In genomic region chr10:39392900-39393483, GRCm38 (mm10) we compare ENCODE assay signal across 12 mouse cellular contexts.
"Had no signal": no experiment of that assay in that cellular context is flagged by ENCODE, and none has a peak within 500 bp of the region (broad histone marks: within the 10 kb centered on the region; RNA-seq: fewer than 3 reads in every experiment).

No protein-coding gene starts in this region.

- H3K9ac ChIP-seq: limb, embryonic 15.5 days; liver, embryonic 12.5 days; lung, embryonic 15.5 days; midbrain, embryonic 12.5 days; stomach, embryonic 15.5 days had no signal

- H3K4me2 ChIP-seq: limb, embryonic 15.5 days; liver, embryonic 12.5 days; lung, embryonic 15.5 days; midbrain, embryonic 12.5 days; stomach, embryonic 15.5 days had no signal

- H3K9me3 ChIP-seq: lung, embryonic 15.5 days; midbrain, embryonic 12.5 days; stomach, embryonic 15.5 days had no signal

- H3K27me3 ChIP-seq: limb, embryonic 15.5 days; liver, embryonic 12.5 days; lung, embryonic 15.5 days; midbrain, embryonic 12.5 days; stomach, embryonic 15.5 days had no signal

- ATAC-seq: liver, embryonic 12.5 days; midbrain, embryonic 16.5 days had no signal

- H3K27ac ChIP-seq: limb, embryonic 15.5 days; liver, embryonic 12.5 days; lung, embryonic 15.5 days; midbrain, embryonic 12.5 days; stomach, embryonic 15.5 days had no signal

- H3K4me3 ChIP-seq: limb, embryonic 15.5 days; liver, embryonic 12.5 days; lung, embryonic 15.5 days; midbrain, embryonic 12.5 days; stomach, embryonic 15.5 days had no signal

- DNase-seq: kidney, adult 2 months; kidney, postnatal 25 days; layer of hippocampus, postnatal 36 days; right cerebral cortex, postnatal 14 days; thymus, adult 2 months; thymus, postnatal 25 days had no signal
